Mouse (Mus musculus) neutrophil, adult 83 days (primary cell): ENCODE measurements around the gene Prlhr. TPM values are rescaled to one million over a fixed set of nuclear protein-coding genes. Genes with fewer than 3 reads are reported as not detected.

Experiments
- total RNA-seq, 2 experiments: library from RNA; stranded (reverse); gene quantifications; one replicate each; pipeline ENCODE4 v1.2.4; 2023

Prlhr gene
- total RNA-seq: not detected

GRCm38 (mm10) chr19:60468254-60468762 lies at the start of gene Prlhr:
TSS of gene Prlhr (minus strand) at chr19:60468304.

Other genes with a start within 250 kb of the Prlhr start
- 10 to 100 TPM; 16.4 to 18.5 TPM for gene Fam204a, start 241.6 kb downstream of the Prlhr start, total RNA-seq
- 10 to 100 TPM; 32.3 to 37.5 TPM for gene Cacul1, start 112.7 kb upstream of the Prlhr start, total RNA-seq